Mouse (Mus musculus) T-helper 17 cell (primary cell): Measurements from ENCODE around the gene Zfp54.
"Not testable (repeated sequence)": the region's sequence is repeated elsewhere in the genome, so short reads cannot be mapped to it uniquely, and the experiment has no call there.

Experiments used
- in situ Hi-C, 2 experiments: fragments of 300-600 bp; cut with MboI, MseI; formaldehyde crosslinking; loops; 1 replicate in 1 of 2; 2 replicates in 1 of 2; pipeline ENCODE4 v1.15.1; 2025; ENCODE audit warnings: high pct_unique_total_duplicates in 2 of 2

Zfp54 gene

DNA sequence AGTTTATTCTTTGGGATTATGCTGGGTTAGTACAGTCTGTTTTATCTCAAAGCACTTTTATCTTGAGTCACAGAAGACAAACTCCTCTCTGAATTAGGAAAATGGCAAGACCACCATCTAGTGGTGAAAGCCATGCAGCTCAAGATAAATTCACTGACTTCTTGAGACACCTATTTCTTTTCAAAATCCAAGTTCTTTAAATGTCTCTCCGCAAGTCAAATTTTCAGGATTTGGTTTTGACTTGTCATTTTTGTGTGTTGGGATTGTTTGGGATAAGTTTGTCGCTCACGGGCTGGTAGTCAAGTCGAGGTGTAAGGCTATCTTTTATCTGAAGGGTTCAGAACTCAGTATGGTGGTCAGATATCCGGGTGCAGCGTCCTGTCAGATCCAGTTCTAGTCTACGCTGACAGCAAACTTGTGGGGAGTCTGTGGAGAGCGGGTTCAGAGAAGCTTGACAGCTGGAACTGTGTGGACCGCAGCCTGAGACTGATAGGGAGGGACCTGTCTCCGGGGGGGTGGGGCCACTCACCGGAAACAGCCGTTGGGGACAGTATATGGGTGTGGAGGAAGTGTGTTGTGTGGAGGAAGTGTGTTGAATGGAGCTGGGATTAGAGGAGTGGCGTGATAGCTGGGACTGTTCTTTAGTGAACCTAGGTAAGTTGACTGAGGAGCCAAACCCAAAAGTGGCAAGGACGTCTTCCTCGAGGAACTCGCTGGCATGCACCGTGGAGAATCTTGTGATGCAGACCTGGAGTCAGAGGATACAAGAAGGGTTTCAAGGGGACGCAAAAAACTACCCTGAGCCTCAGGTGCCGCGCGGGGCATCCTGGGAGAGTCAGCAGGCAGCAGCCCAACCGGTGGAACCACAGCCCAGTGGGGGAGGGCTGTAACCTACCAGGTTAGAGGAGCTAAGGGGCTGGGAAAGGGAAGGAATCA is at the start of gene Zfp54:
Zfp54 (plus strand) TSS at position 564 of the 936 bp plus-strand sequence.
- in situ Hi-C loops, result loop anchor here in 1 of 2 experiments (5.0 kb wide), 1 partner anchor 186 kb away; no protein-coding TSS in a partner anchor

DNA sequence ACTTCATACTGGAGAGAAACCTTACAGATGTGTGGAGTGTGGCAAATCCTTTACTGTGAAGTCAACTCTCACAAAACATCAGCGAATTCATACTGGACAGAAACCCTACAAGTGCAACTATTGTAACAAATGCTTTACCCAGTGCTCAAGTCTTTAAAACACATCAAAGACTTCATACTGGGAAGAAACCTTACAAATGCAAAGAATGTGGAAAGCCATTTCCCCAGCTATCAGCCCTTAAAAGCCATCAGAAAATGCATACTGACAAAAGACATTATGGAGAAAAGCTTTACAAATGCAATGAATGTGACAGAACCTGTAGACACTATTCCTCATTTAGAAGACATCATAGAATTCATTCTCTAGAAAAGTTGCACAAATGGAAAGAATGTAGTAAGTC is 47.7 kb upstream of the Zfp54 start:
- in situ Hi-C loops, result no loop called here

DNA sequence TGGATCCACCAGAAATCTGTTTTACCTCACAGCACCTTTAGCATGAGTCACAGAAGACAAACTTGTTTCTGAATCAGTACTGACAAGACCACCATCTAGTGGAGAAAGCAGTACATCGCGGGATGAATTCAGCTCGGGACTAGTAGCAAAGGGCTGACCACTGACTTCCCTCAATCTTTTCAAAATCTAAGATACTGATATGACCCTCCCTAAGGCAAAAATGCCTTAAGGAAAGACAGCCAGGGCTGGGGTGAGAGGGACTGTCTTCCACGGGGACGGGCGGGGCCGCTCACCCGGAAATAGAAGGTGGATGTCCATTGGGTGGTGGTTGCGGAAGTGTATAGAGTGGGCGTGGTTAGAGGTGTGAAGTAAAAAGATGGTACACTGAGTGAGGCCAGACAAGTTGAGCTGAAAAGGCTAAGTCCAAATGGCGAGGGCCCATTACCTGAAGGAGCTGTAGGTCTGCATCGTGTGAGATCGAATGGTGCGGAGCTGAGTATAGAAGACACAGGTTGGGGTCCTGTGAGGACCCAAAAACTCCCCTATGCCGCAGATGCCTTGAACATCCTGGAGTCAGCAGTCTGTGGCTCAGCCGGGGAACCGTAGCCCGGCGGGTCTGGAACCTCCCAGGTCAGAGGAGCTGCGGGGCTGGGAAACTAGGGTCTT is 39.5 kb upstream of the Zfp54 start, which contains the start of gene Zfp677:
Zfp677 (plus strand) TSS at position 358 of the 666 bp plus-strand sequence.
- in situ Hi-C loops, result loop anchor here in 1 of 2 experiments (5.0 to 10.0 kb wide), 2 partner anchors 366 to 429 kb away; no protein-coding TSS in a partner anchor

DNA sequence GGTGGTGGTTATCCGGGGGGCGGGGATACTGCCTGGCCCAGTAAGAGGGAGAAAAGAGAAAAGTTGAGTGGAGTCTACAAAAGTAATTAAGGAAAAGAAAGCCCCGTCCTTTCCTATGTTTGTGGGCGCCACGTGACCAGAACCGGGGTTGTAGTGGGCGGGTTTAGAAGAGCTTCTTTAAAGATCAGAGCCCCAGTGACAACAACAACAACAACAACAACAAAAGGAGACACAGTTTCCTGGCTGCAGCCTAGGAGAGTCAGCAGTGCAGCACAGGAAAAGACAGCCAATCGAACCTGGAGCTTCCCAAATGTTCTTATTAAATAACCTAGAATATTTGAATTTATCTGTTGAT is 39.0 kb upstream of the Zfp54 start:
- in situ Hi-C loops, result loop anchor here in 1 of 2 experiments (5.0 to 10.0 kb wide), 2 partner anchors 367 to 429 kb away; no protein-coding TSS in a partner anchor

DNA sequence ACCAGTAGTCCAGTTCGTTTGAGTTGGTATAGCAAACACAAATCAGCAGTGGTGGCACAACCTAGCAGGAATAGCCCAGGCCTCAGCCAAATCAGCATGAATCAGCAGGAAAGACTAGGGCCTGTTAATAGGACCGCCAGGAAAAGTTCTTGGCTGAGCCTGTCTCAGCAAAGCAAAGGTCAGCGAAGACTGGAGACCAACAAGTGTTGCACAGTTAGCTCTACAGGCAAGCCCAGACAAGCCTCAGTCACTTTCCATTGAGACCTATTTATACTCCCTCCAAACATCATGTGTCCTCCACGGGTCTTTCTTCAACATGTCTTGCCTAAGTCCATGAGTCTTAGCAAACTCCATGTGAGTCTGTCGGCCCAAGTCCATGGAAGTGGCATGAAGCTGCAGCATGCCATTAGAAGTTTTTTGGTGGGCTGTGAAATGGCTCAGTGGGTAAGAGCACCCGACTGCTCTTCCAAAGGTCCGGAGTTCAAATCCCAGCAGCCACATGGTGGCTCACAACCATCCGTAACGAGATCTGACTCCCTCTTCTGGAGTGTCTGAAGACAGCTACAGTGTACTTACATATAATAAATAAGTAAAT is 15.9 kb downstream of the Zfp54 start:
- in situ Hi-C loops, result not testable (repeated sequence)

DNA sequence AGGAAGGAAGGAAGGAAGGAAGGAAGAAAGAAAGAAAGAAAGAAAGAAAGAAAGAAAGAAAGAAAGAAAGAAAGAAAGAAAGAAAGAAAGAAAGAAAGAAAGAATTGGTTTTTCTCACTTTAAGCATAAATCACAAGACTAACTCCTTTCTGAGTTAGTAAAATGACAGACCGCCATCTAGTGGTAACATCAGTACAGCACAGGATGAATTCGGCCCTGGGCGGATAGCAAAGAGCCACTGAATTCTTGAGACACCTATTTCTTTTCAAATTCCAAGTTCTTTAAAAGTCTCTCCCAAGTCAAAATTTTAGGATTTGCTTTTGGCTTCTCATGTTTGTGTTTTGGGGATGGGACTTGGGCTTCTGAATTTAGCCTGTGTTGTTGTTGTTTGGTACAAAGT is 26.6 kb downstream of the Zfp54 start:
- in situ Hi-C loops, result loop anchor here (10.0 to 25.0 kb wide), 3 partner anchors 85 to 895 kb away; partner anchors contain the start of gene Zfp52 (in 1 of the 2)

DNA sequence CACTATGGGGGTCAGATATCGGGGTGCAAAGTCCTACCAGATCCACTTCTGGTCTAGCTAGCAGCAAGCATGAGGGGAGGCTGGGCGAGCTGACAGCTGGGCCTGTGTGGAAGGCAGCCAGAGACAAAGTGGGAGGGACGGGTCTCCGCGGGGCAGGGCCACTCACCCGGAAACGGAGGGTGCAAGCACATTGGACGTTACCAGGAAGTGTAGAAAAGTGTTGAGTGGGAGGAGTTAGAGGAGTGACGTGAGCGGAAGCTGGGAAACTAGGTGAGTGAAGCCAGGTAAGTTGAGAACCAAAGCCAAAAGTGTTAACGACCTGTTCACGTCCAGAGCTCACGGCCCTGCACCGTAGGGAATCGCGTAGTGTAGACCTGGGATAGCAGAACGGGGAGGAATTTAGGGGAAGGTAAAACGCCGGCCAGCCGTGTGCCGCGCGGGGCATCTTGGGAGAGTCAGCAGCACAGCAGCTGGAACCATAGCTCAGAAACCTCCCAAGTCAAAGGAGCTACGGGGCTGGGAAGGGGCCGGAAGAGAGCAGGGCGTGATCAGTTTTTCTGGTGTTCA is 27.2 kb downstream of the Zfp54 start, which contains the start of gene Zfp51:
Zfp51 (plus strand) TSS at position 237 of the 567 bp plus-strand sequence.
- in situ Hi-C loops, result loop anchor here (10.0 to 25.0 kb wide), 3 partner anchors 85 to 895 kb away; partner anchors contain the start of gene Zfp52 (in 1 of the 2)

DNA sequence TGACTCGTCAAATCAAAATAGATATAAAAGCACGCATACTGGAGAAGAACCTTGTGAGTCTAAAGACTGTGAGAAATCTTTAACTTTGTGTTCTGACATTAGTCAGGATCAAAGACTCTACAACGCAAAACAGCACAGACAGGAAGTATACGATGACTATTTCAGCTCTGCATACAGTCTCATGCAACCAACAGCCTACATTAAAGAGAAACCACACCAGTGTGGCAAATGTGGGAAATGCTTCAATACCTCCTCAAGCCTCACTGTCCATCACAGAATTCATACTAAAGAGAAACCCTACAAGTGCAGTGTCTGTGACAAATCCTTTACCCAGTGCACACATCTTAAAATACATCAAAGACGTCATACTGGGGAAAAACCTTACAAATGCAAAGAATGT is 40.5 kb downstream of the Zfp54 start:
- in situ Hi-C loops, result loop anchor here in 1 of 2 experiments (25.0 kb wide), 1 partner anchor 501 kb away; no protein-coding TSS in a partner anchor

DNA sequence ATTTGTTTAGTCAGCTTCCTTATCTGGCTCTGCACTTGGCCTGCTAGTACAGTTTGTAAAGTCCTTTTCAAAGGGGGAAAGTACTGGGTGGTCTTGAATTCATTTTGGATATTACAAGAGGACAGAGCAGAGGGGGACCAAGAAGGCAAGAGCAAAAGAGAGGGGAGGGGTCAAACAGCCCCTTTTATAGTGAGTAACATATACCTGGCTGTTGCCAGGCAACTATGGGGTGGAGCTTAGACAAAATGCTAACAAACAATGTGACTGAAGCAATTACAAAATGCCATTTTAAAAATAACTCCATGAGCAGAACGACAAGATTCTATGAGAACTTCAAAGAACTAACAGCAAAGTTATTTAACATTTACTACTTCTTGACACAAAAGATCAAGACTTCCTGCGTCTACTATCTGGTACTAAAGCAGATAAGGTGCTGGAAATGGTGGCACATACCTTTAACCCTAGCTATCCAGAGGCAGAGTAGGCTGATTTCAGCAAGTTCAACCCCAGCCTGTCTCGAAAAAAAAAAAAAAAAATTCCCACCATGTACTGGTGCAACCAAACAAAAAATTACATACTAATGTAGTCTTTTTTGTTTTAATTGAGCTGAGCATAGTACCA is 49.1 kb downstream of the Zfp54 start:
- in situ Hi-C loops, result loop anchor here in 1 of 2 experiments (25.0 kb wide), 1 partner anchor 510 kb away; no protein-coding TSS in a partner anchor

DNA sequence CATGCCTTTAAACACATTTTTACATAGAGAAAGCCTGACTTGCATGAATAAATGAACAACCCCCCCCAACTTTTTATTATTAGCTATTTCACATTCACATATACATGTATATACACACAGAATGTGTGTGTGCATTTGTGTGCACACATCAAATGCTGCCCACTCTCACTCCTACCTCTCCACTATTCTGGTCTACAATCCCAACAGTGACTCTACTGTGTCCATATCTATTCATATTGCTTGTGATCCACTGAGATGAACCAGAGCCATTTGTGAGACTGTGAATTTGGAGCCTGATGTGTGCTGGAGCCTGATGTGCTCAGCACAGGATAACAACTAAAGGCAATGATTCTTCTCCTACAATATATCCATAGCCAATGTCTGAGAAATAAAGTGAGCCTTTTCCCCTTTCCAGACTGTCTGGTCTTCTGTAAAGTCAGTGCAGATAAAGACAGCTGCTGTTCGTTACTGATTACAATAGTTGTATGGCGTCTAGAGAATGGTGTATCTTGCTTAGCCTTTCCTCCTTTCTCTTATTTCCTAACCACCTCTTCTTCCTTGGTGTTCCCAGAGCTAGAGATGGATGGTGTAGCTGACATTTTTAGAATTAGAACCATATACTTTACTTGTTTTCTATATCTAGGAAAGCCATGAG is 49.8 kb downstream of the Zfp54 start:
- in situ Hi-C loops, result loop anchor here in 1 of 2 experiments (25.0 kb wide), 1 partner anchor 510 kb away; no protein-coding TSS in a partner anchor

DNA sequence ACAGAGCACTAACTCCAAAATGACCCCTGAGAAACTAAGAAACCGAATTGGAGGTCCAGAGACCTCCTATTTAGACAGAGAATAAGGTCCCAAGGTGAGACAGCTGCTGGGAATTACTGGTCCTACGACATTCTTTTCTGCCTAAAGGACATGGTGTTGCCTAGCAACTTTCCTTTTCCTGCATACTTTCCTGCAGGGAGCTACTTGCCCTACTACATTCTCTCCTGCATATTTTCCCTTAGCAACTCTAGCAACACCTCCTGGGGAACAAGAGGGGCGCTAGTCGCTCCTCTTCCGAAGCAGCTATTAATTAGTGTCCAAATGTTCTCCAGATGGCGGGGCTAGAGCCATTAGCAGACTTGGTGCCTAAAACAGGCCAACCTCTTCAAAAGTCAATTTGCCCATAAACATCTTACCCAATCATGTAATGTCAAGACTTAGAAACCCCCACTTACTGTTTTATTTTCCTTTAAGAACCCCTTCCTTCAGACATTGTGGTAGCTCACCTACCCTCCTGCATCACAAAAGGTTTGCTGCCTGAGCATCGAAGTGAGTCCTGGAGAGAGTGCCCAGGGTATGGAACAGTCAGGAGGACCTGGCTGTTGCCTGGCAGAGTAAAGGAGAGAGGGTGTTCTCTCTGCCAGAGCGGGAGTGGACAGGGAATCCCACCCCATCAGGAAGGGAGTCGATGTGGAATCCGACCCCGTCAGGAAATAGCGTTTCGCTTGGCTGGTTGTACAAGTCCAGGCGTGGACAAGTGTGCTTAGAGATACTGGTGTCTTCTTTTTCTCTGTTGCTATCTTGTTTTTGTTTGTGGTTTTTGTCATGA is 50.5 kb downstream of the Zfp54 start:
- in situ Hi-C loops, result loop anchor here in 1 of 2 experiments (25.0 kb wide), 1 partner anchor 511 kb away; no protein-coding TSS in a partner anchor

DNA sequence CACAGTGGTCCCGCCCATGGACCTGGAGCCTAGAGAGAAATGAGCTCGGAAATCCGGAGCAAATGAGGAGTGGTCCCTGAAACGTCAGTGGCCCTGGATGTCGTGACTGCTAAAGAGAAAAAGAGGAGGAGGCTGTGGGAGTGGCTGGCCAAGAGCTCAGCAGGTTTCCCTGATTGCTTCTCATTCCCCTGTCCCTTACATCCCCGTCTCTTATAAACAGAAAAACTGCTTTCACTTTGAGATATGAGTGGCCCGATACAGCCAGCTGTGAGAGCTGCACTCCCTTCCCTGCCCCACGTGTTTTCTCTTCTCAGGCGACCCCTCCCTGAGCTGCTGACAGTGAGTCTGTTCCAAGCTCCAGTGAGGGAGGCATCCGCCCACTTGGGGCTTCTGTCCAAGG is 51.7 kb downstream of the Zfp54 start:
- in situ Hi-C loops, result loop anchor here (5.0 to 25.0 kb wide), 2 partner anchors 58 to 512 kb away; no protein-coding TSS in a partner anchor

DNA sequence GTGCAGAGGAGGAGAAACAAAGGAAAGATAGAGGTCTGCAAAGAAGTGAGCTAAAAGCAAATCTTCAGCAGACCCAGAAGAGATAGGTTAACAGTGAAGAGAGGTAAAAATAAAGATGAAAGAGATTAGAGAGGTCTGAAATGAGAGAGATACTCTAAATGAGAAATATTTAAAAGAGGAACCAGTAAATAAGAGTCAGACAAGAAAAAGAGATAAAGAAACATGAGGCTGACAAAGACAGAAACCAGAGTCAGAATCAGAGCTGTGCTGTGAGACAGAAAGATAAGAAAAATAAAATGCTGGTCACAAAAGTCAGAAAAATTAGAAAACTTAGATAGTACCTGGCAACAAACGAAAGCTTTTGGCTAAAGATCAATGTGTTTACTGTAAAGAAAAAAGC is 52.3 kb downstream of the Zfp54 start:
- in situ Hi-C loops, result loop anchor here in 1 of 2 experiments (5.0 kb wide), 1 partner anchor 57 kb away; no protein-coding TSS in a partner anchor

DNA sequence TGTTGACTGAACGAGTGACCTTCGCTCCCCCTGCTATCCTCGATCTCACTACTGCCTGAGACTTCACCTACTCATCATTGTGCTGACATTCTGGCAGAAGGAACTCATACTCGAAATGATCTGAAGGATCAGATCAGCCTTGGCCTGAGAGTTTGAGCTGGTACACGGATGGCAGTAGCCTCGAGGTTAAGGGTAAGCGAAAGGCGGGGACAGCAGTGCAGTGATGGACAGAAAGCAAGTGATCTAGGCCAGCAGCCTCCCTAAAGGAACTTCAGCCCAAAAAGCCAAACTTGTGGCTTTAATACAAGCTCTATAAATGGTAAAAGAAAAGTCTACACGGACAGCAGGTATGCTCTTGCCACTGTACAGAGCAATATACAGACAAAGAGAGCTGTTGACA is 53.3 kb downstream of the Zfp54 start:
- in situ Hi-C loops, result loop anchor here in 1 of 2 experiments (5.0 kb wide), 1 partner anchor 56 kb away; no protein-coding TSS in a partner anchor

DNA sequence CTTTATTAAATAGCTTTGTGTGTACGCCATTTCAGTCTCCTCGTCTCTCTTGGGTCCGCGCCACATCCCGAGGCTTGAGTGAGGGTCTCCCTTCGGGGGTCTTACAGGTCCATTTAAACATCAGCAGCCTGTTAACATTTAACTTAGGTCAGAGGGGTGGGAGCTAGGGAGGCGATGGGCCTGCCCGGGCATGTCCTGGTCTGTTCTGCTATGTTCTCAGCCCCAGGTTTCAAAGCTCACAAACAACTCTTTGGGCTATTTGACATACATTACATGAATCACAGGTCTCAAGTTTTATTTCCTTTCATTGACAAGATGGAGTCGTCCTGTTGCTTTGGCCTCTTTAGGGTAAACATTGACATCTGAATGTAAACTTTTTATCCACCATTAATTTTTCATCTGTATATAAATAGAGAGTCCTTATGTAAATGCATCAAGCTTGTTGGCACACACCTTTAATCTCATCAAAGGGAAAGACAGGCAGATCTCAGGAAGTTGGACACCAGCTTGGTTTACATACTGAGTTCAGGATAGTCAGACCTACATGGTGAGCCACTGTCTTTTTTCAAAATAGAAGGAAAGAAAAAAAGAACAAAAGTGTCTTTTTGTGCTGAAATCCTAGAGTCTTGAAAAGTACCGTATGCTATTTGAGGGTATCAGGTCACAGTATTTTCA is 55.2 kb downstream of the Zfp54 start:
- in situ Hi-C loops, result loop anchor here in 1 of 2 experiments (5.0 kb wide), 1 partner anchor 54 kb away; no protein-coding TSS in a partner anchor
